Mouse (Mus musculus): Measurements from ENCODE around the gene Adam23. TPM values are rescaled to one million over a fixed set of nuclear protein-coding genes. Genes with fewer than 3 reads are reported as not detected.
"Not testable (repeated sequence)": the region's sequence is repeated elsewhere in the genome, so short reads cannot be mapped to it uniquely, and the experiment has no call there.

Gene Adam23
- polyA plus RNA-seq, 1 experiment from 2014 or later: 6.6 TPM

- H3K36me3 ChIP-seq (ENCODE audit: control insufficient read depth, insufficient read depth, low read length); DNase-seq (ENCODE audit: low spot score); H3K4me1 ChIP-seq (ENCODE audit: control insufficient read depth, insufficient read depth, low read length); H3K9me3 ChIP-seq (replicated peaks; ENCODE audit: control insufficient read depth, low read length); H3K4me3 ChIP-seq (ENCODE audit: low read depth, low read length); H3K27ac ChIP-seq (ENCODE audit: low read depth, low read length); H3K9ac ChIP-seq (ENCODE audit: low read length); H3K4me2 ChIP-seq (ENCODE audit: low read length); H3K27me3 ChIP-seq (replicated peaks; ENCODE audit: control insufficient read depth, insufficient read depth, low read length); ATAC-seq: not testable (repeated sequence)
These were observed 184.7 kb downstream of the Adam23 start for GRCm38 (mm10) chr1:63630390-63630789.

GRCm38 (mm10) chr1:63639921-63640320, 194.2 kb downstream of the Adam23 start:
- ATAC-seq (no peak), DNase-seq (ENCODE audit: low spot score) (no peak)
- no peaks in the 10 kb centered on the region for H3K9me3 ChIP-seq (replicated peaks; ENCODE audit: control insufficient read depth, low read length)
- H3K4me3 ChIP-seq (ENCODE audit: low read depth, low read length): no peak overlapping the region
- no peak overlapping the region for H3K4me2 ChIP-seq (ENCODE audit: low read length)
- no peak overlapping the region for H3K27ac ChIP-seq (ENCODE audit: low read depth, low read length)
- H3K36me3 ChIP-seq (ENCODE audit: control insufficient read depth, insufficient read depth, low read length): no peaks in the 10 kb centered on the region
- no peaks in the 10 kb centered on the region for H3K27me3 ChIP-seq (replicated peaks; ENCODE audit: control insufficient read depth, insufficient read depth, low read length)
- WGBS: 78% methylated on average over 6 of the region's 6 CpGs
- no peaks in the 10 kb centered on the region for H3K4me1 ChIP-seq (ENCODE audit: control insufficient read depth, insufficient read depth, low read length)
- no peak overlapping the region for H3K9ac ChIP-seq (ENCODE audit: low read length)

Other genes with a start within 250 kb of the Adam23 start
- gene Gpr1, start 231.3 kb upstream of the Adam23 start, polyA plus RNA-seq (2014; fragmentation: Nextera tagmentation; extraction: Ambion mirVana): 0.40 and 0.72 TPM in 2 replicates
- gene Zdbf2, start 172.6 kb upstream of the Adam23 start, polyA plus RNA-seq (2014; fragmentation: Nextera tagmentation; extraction: Ambion mirVana): 23.6 and 27.8 TPM in 2 replicates
- not detected in 2 replicates for gene Gm39653, start 170.1 kb downstream of the Adam23 start, polyA plus RNA-seq (2014; fragmentation: Nextera tagmentation; extraction: Ambion mirVana)
- gene Dytn, start 241.0 kb downstream of the Adam23 start, polyA plus RNA-seq (2014; fragmentation: Nextera tagmentation; extraction: Ambion mirVana): not detected in 2 replicates